In the genomic region with DNA sequence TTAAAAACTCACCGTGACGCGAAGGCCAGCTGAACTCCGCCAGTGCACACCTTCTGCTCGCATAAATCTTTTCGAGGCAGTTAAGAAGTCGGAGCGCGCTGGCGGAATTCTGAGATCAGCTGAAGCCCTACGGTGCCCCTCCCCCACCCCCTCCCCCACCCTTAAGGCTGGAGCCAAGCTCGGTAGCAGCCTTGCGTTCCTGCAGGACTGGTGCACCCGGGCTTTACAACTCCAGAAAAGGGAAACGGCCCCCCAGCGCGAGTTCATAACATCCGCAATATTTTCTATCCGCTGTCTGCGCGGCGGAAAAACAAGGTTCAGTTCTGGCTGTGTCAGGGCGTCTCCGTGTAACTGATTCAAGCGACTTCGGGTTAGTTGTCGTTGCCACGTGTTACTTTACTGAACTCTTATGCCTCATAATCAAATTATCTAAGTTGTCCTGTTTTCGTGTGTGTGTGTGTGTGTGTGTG, we compare ENCODE assay signal across 8 mouse cellular contexts. TPM values are rescaled to one million over a fixed set of nuclear protein-coding genes. Genes with fewer than 3 reads are reported as not detected.
A peak's percentile ranks its signal among the peaks of the same experiment; 100 is the strongest.
DNase-seq lines count a peak whose midpoint lies in the region; ATAC-seq and TF ChIP-seq lines count a peak whose summit lies in the region.

Tgif1 (minus strand) TSS at position 111 of the 470 bp plus-strand sequence.

- no peaks in the 10 kb centered on the region for H3K27me3 ChIP-seq in CH12.LX (replicated peaks)
- H3K27me3 ChIP-seq in forebrain, embryonic 11.5 days (ENCODE audit: control insufficient read depth, insufficient read depth, low read length): no peaks in the 10 kb centered on the region; the same call in 1 of the 2 replicates
- no peaks in the 10 kb centered on the region for H3K27me3 ChIP-seq in hindbrain, embryonic 10.5 days (ENCODE audit: insufficient read depth, poor library complexity, severe bottlenecking)
- H3K27me3 ChIP-seq in limb, embryonic 15.5 days: no peaks in the 10 kb centered on the region
- peaks cover 23% of the 10 kb centered on the region for H3K27me3 ChIP-seq in midbrain, embryonic 15.5 days (replicated peaks)

- peak within 1 kb of the TSS; percentile 73 for H3K4me2 ChIP-seq in CH12.LX (ENCODE audit: insufficient read depth, low read depth, poor library complexity, severe bottlenecking)
- H3K4me2 ChIP-seq in forebrain, embryonic 11.5 days (ENCODE audit: low read depth, low read length, severe bottlenecking): peak within 1 kb of the TSS; percentile 64
- peak within 1 kb of the TSS; percentile 96 for H3K4me2 ChIP-seq in limb, embryonic 15.5 days
- peak within 1 kb of the TSS; percentile 90 for H3K4me2 ChIP-seq in midbrain, embryonic 15.5 days

- dilution Hi-C loops in CH12.LX (cut with MboI; ENCODE audit: extremely low pct_ligation_motif_present, extremely low pct_unique_long_range_greater_than_20kb, low sequenced_read_pairs): no loop called here

- whole genome bisulfite sequencing in forebrain, embryonic 11.5 days: under 1% methylated on average over 29 of the region's 29 CpGs
- WGBS in hindbrain, embryonic 10.5 days: under 1% methylated on average over 29 of the region's 29 CpGs
- under 1% methylated on average over 29 of the region's 29 CpGs for WGBS in limb, embryonic 15.5 days
- under 1% methylated on average over 29 of the region's 29 CpGs for WGBS in midbrain, embryonic 15.5 days

- peaks cover 0 to 24% of the 10 kb centered on the region in 2 experiments; a peak in 3 of 4 replicates for H3K4me1 ChIP-seq in CH12.LX (ENCODE audit: control insufficient read depth in 1 of 2, insufficient read depth in 2 of 2)
- H3K4me1 ChIP-seq in forebrain, embryonic 11.5 days (replicated peaks; ENCODE audit: control insufficient read depth, insufficient read depth, low read length): peaks cover 3% of the 10 kb centered on the region; the same call in 1 of the 2 replicates
- peaks cover 35% of the 10 kb centered on the region for H3K4me1 ChIP-seq in hindbrain, embryonic 10.5 days (replicated peaks)
- peaks cover 6% of the 10 kb centered on the region for H3K4me1 ChIP-seq in limb, embryonic 15.5 days
- H3K4me1 ChIP-seq in midbrain, embryonic 15.5 days: peaks cover 52% of the 10 kb centered on the region

- peaks cover 52% of the 10 kb centered on the region for H3K79me2 ChIP-seq in CH12.LX (replicated peaks; ENCODE audit: control insufficient read depth, extremely low read depth, insufficient read depth, poor library complexity, severe bottlenecking)

- H3K27ac ChIP-seq in CH12.LX (ENCODE audit: insufficient read depth, low read depth): peak within 1 kb of the TSS; percentile 97
- H3K27ac ChIP-seq in forebrain, embryonic 11.5 days (ENCODE audit: low read depth, low read length): peak within 1 kb of the TSS; percentile 75
- peak within 1 kb of the TSS; percentile 97 for H3K27ac ChIP-seq in hindbrain, embryonic 10.5 days
- H3K27ac ChIP-seq in limb, embryonic 15.5 days: peak within 1 kb of the TSS; percentile 97
- H3K27ac ChIP-seq in midbrain, embryonic 15.5 days: peak within 1 kb of the TSS; percentile 80

- no peak for TF ChIP-seq EP300 in CH12.LX (IDR thresholded peaks at IDR 0.05; ENCODE audit: low read length)

- H3K4me3 ChIP-seq in CH12.LX (replicated peaks in 1 of 3; ENCODE audit: low read depth in 2 of 3, low read length in 2 of 3, poor library complexity in 1 of 3): peak within 1 kb of the TSS; percentile 76 to 94 (median 87)
- H3K4me3 ChIP-seq in forebrain, embryonic 11.5 days (ENCODE audit: low read depth, low read length): peak within 1 kb of the TSS; percentile 49
- peak within 1 kb of the TSS; percentile 85 for H3K4me3 ChIP-seq in hindbrain, embryonic 10.5 days
- H3K4me3 ChIP-seq in limb, embryonic 15.5 days: peak within 1 kb of the TSS; percentile 73
- H3K4me3 ChIP-seq in midbrain, embryonic 15.5 days: peak within 1 kb of the TSS; percentile 51

- intact Hi-C loops in left cerebral cortex, postnatal 36 days (cut with DNase I): no loop called here

- no peak for TF ChIP-seq RAD21 in CH12.LX (IDR thresholded peaks at IDR 0.05; ENCODE audit: low read depth, low read length)

- peak within 1 kb of the TSS; percentile 92 for H3K9ac ChIP-seq in CH12.LX (ENCODE audit: insufficient read depth, low read depth)
- H3K9ac ChIP-seq in forebrain, embryonic 11.5 days (ENCODE audit: low read length): peak within 1 kb of the TSS; percentile 87
- H3K9ac ChIP-seq in limb, embryonic 15.5 days: peak within 1 kb of the TSS; percentile 60
- H3K9ac ChIP-seq in midbrain, embryonic 15.5 days: peak within 1 kb of the TSS; percentile 56

- H3K9me3 ChIP-seq in CH12.LX (replicated peaks; ENCODE audit: low read length): no peaks in the 10 kb centered on the region
- no peaks in the 10 kb centered on the region for H3K9me3 ChIP-seq in forebrain, embryonic 11.5 days (ENCODE audit: control insufficient read depth, low read length)
- H3K9me3 ChIP-seq in hindbrain, embryonic 10.5 days: no peaks in the 10 kb centered on the region
- no peaks in the 10 kb centered on the region for H3K9me3 ChIP-seq in limb, embryonic 15.5 days
- no peaks in the 10 kb centered on the region for H3K9me3 ChIP-seq in midbrain, embryonic 15.5 days

- TF ChIP-seq POLR2A in CH12.LX (IDR thresholded peaks at IDR 0.05; ENCODE audit: low read depth, low read length): peak; percentile 23; the same call in 1 of the 2 replicates

- no peak for TF ChIP-seq CTCF in CH12.LX (conservative IDR thresholded peaks at IDR 0.05 in 1 of 2, IDR thresholded peaks at IDR 0.05 in 1 of 2; ENCODE audit: low read depth in 2 of 2, low read length in 2 of 2)

- peak; percentile 81 for DNase-seq in CH12.LX (ENCODE audit: extremely low read depth)
- DNase-seq in ZHBTc4 (ENCODE audit: low read depth, low spot score): peak; percentile 86
- peak; percentile 88 for DNase-seq in forebrain, embryonic 11.5 days (ENCODE audit: low spot score)
- peak; percentile 82 for DNase-seq in hindbrain, embryonic 10.5 days (ENCODE audit: low spot score)
- DNase-seq in testis, postnatal 14 days (ENCODE audit: low spot score): peak; percentile 53
- no peak for DNase-seq in left cerebral cortex, postnatal 36 days (ENCODE audit: low spot score in 2 of 2)

- peaks cover 0 to 34% of the 10 kb centered on the region in 2 experiments for H3K36me3 ChIP-seq in CH12.LX (replicated peaks in 1 of 2; ENCODE audit: control insufficient read depth in 1 of 2, insufficient read depth in 1 of 2, low read length in 1 of 2)
- no peaks in the 10 kb centered on the region for H3K36me3 ChIP-seq in forebrain, embryonic 11.5 days (ENCODE audit: control insufficient read depth, insufficient read depth, low read length)
- no peaks in the 10 kb centered on the region for H3K36me3 ChIP-seq in hindbrain, embryonic 10.5 days
- H3K36me3 ChIP-seq in limb, embryonic 15.5 days: no peaks in the 10 kb centered on the region
- no peaks in the 10 kb centered on the region for H3K36me3 ChIP-seq in midbrain, embryonic 15.5 days (replicated peaks)

- in situ Hi-C loops in CH12.LX (cut with MboI; ENCODE audit: low pct_ligation_motif_present, low pct_unique_long_range_greater_than_20kb, low sequenced_read_pairs): loop anchor here (5.0 kb wide), 1 partner anchor 59 kb away; no protein-coding TSS in a partner anchor

- ATAC-seq in forebrain, embryonic 11.5 days (replicated peaks; ENCODE audit: low FRiP score): no peak
- ATAC-seq in limb, embryonic 15.5 days (ENCODE audit: insufficient number of reproducible peaks, low FRiP score, low TSS enrichment, low read depth): no peak
- ATAC-seq in midbrain, embryonic 15.5 days (replicated peaks): peak; percentile 18

TF ChIP-seq in CH12.LX, 34 proteins besides CTCF, POLR2A, EP300 and RAD21 (continues in another document):
- TF ChIP-seq POLR2AphosphoS2 (IDR thresholded peaks at IDR 0.05; ENCODE audit: low read depth, low read length) (no peak), CHD2 (IDR thresholded peaks at IDR 0.05; ENCODE audit: low read length) (peak; percentile 91), TCF12 (IDR thresholded peaks at IDR 0.05; ENCODE audit: low read depth, low read length) (no peak; the same call in 1 of the 2 replicates), SIN3A (IDR thresholded peaks at IDR 0.05; ENCODE audit: low read length) (peak; percentile 70; the same call in 1 of the 2 replicates), ETS1 (conservative IDR thresholded peaks at IDR 0.05; ENCODE audit: low read depth, low read length) (peak; percentile 18), HCFC1 (IDR thresholded peaks at IDR 0.05; ENCODE audit: low read depth, low read length) (no peak; the same call in 1 of the 2 replicates), USF1 (IDR thresholded peaks at IDR 0.05; ENCODE audit: low read depth, low read length) (no peak), MXI1 (IDR thresholded peaks at IDR 0.05; ENCODE audit: low read depth, low read length) (peak; percentile 77; the same call in 1 of the 2 replicates), ZNF384 (IDR thresholded peaks at IDR 0.05; ENCODE audit: low read depth, low read length) (no peak), MAX (IDR thresholded peaks at IDR 0.05; ENCODE audit: low read length) (peak; percentile 84), MAFK (IDR thresholded peaks at IDR 0.05; ENCODE audit: insufficient replicate concordance, low read length) (no peak), JUN (IDR thresholded peaks at IDR 0.05; ENCODE audit: insufficient read depth, low read depth, low read length) (no peak), IRF4 (IDR thresholded peaks at IDR 0.05; ENCODE audit: low read depth, low read length) (no peak), USF2 (conservative IDR thresholded peaks at IDR 0.05; ENCODE audit: low read depth, low read length) (no peak), NRF1 (IDR thresholded peaks at IDR 0.05; ENCODE audit: low read depth, low read length) (no peak), CHD1 (IDR thresholded peaks at IDR 0.05; ENCODE audit: low read depth, low read length) (no peak), MYC (IDR thresholded peaks at IDR 0.05; ENCODE audit: low read depth, low read length) (peak; percentile 83), ZC3H11A (IDR thresholded peaks at IDR 0.05; ENCODE audit: low read depth, low read length) (no peak), NELFE (IDR thresholded peaks at IDR 0.05; ENCODE audit: low read depth, low read length) (no peak), ZMIZ1 (IDR thresholded peaks at IDR 0.05; ENCODE audit: low read depth, low read length) (no peak), KAT2A (IDR thresholded peaks at IDR 0.05; ENCODE audit: insufficient replicate concordance, low read length) (0 out of 2 replicates have a peak, but pooled peaks have one; percentile 9)

RNA-seq across cellular contexts. Expression of gene Tgif1, which starts in this region (rescaled TPM):
- total RNA-seq in CH12.LX (2012; rRNA removed) (37.0 and 44.5 TPM in 2 replicates), CH12.LX (2014; rRNA removed) (66.3 and 70.6 TPM in 2 replicates)
- polyA plus RNA-seq in CH12.LX (2012; ENCODE audit: insufficient read length, low read depth): 59.2 and 74.4 TPM in 2 replicates
- polyA plus RNA-seq in forebrain, embryonic 11.5 days (2014; fragmentation: Nextera tagmentation; extraction: Ambion mirVana): 60.7 and 63.5 TPM in 2 replicates
- 68.9 and 83.0 TPM in 2 replicates for polyA plus RNA-seq in hindbrain, embryonic 10.5 days (2016; fragmentation: Nextera tagmentation; extraction: Ambion mirVana)
- polyA plus RNA-seq in limb, embryonic 15.5 days (2015; fragmentation: Nextera tagmentation; extraction: Ambion mirVana): 60.4 and 64.6 TPM in 2 replicates
- 11.4 and 11.5 TPM in 2 replicates for polyA plus RNA-seq in midbrain, embryonic 15.5 days (2015; fragmentation: Nextera tagmentation; extraction: Ambion mirVana)
- 1 to 10 TPM in 1 of 2 experiments, under 1 TPM in 1; 0.99 to 1.2 TPM for total RNA-seq in left cerebral cortex, postnatal 36 days (2021)

Comparison
In these comparisons a context has a peak if more than half of its experiments do, and no peak if none do; other contexts are left out.
1. RNA of gene Tgif1 (total RNA-seq): 37.0 to 70.6 TPM in CH12.LX; 0.99 to 1.2 TPM in left cerebral cortex, postnatal 36 days; every median in the first group is over 10 times any median in the second.
2. DNase-seq: peak in CH12.LX (single experiment), ZHBTc4 (single experiment), forebrain, embryonic 11.5 days (single experiment), hindbrain, embryonic 10.5 days (single experiment) and testis, postnatal 14 days (single experiment); none in left cerebral cortex, postnatal 36 days (0 of 2).
3. Peak in every context shown above with its lines, with median percentiles within 50 percentile points of each other: H3K27ac ChIP-seq, H3K4me2 ChIP-seq, H3K4me3 ChIP-seq and H3K9ac ChIP-seq.